In the genomic region with DNA sequence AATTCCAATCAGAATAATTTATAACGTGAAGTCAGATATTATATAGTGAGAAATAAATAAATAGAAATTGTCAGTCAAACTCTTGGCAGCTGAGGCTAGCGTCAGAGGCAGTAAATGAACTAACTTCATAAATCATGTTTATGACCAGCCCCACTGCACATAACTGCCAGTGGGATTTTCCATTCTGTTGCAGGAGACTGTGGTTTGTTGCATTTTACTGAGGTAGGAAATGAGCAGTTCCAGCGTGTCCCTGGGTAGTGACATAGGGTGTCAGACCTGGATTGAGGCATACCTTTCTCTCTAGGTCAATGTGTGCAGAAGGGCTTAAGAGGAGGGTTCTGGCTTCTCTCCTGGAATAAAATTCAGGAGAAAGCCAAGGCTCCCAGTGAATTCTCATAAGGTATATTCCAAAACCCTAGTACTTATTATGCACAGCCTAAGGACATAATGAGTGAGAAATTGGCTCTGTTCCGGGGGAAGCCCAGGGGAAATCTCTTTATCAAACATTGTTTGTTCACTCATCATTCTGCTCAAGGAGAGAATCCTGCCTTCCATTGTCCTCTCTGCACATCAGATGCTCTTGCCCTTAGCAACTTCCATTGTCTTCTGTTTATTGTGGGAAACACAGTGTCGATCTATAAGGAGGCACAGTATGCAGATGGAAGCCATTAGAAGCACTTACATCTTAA, we compare ENCODE assay signal across 15 mouse cellular contexts.
"Had no signal": no experiment of that assay in that cellular context is flagged by ENCODE, and none has a peak within 500 bp of the region (broad histone marks: within the 10 kb centered on the region; RNA-seq: fewer than 3 reads in every experiment).

No protein-coding gene starts in this region.

- H3K4me2 ChIP-seq: limb, embryonic 12.5 days; stomach, embryonic 15.5 days had no signal

- H3K27ac ChIP-seq: limb, embryonic 12.5 days; liver, embryonic 14.5 days; stomach, embryonic 15.5 days had no signal

- H3K9ac ChIP-seq: limb, embryonic 12.5 days; liver, embryonic 14.5 days; stomach, embryonic 15.5 days had no signal

- H3K36me3 ChIP-seq: limb, embryonic 12.5 days; stomach, embryonic 15.5 days had no signal

- ATAC-seq: intestine, embryonic 16.5 days; lung, postnatal 0 days; midbrain, embryonic 16.5 days had no signal

- H3K4me1 ChIP-seq: limb, embryonic 12.5 days; stomach, embryonic 15.5 days had no signal

- DNase-seq: kidney, postnatal 25 days; layer of hippocampus, adult 9-11 months; layer of hippocampus, postnatal 36 days; lung, adult 2 months; lung, postnatal 36 days; right cerebral cortex, postnatal 4 days; spleen, adult 18-20 months; thymus, adult 2 months; thymus, postnatal 36 days had no signal

- H3K27me3 ChIP-seq: limb, embryonic 12.5 days; stomach, embryonic 15.5 days had no signal

- H3K4me3 ChIP-seq: limb, embryonic 12.5 days; stomach, embryonic 15.5 days had no signal

- H3K9me3 ChIP-seq: limb, embryonic 12.5 days; stomach, embryonic 15.5 days had no signal
